Mouse (Mus musculus): ENCODE results near the gene Dab2ip.
A peak's percentile ranks its signal among the peaks of the same experiment; 100 is the strongest.

Gene Dab2ip

GRCm38 (mm10) chr2:35622261-35623103 lies 64.4 kb downstream of the Dab2ip start:
- DNase-seq (ENCODE audit: low read depth, low spot score): no peak

- DNase-seq (ENCODE audit: low read depth, low spot score): no peak
Observed at GRCm38 (mm10) chr2:35623104-35623377, 65.0 kb downstream of the Dab2ip start.

- DNase-seq (ENCODE audit: low read depth, low spot score): no peak
Observed at GRCm38 (mm10) chr2:35623431-35624148, 65.5 kb downstream of the Dab2ip start.

- no peak for DNase-seq (ENCODE audit: low read depth, low spot score)
Observed at GRCm38 (mm10) chr2:35624380-35625006, 66.4 kb downstream of the Dab2ip start.

- no peak for DNase-seq (ENCODE audit: low read depth, low spot score)
Observed at GRCm38 (mm10) chr2:35625007-35625380, 66.9 kb downstream of the Dab2ip start.

- no peak for DNase-seq (ENCODE audit: low read depth, low spot score)
Observed at GRCm38 (mm10) chr2:35625526-35625925, 67.5 kb downstream of the Dab2ip start.

- DNase-seq (ENCODE audit: low read depth, low spot score): no peak
Observed at GRCm38 (mm10) chr2:35626181-35626727, 68.2 kb downstream of the Dab2ip start.

GRCm38 (mm10) chr2:35627298-35627898 lies 69.3 kb downstream of the Dab2ip start:
- DNase-seq (ENCODE audit: low read depth, low spot score): no peak

- no peak for DNase-seq (ENCODE audit: low read depth, low spot score)
Observed at GRCm38 (mm10) chr2:35628052-35628451, 70.0 kb downstream of the Dab2ip start.

GRCm38 (mm10) chr2:35628656-35629055 lies 70.6 kb downstream of the Dab2ip start:
- DNase-seq (ENCODE audit: low read depth, low spot score): no peak

- no peak for DNase-seq (ENCODE audit: low read depth, low spot score)
Observed at GRCm38 (mm10) chr2:35629126-35629525, 71.1 kb downstream of the Dab2ip start.

- no peak for DNase-seq (ENCODE audit: low read depth, low spot score)
Observed at GRCm38 (mm10) chr2:35633392-35633791, 75.3 kb downstream of the Dab2ip start.

- no peak for DNase-seq (ENCODE audit: low read depth, low spot score)
Observed at GRCm38 (mm10) chr2:35634963-35635362, 76.9 kb downstream of the Dab2ip start.

- no peak for DNase-seq (ENCODE audit: low read depth, low spot score)
Observed at GRCm38 (mm10) chr2:35635541-35635940, 77.5 kb downstream of the Dab2ip start.

GRCm38 (mm10) chr2:35637880-35638535 lies 79.9 kb downstream of the Dab2ip start:
- DNase-seq (ENCODE audit: low read depth, low spot score): no peak

- no peak for DNase-seq (ENCODE audit: low read depth, low spot score)
Observed at GRCm38 (mm10) chr2:35639799-35640198, 81.7 kb downstream of the Dab2ip start.

GRCm38 (mm10) chr2:35640576-35640975 lies 82.5 kb downstream of the Dab2ip start:
- DNase-seq (ENCODE audit: low read depth, low spot score): no peak

- no peak for DNase-seq (ENCODE audit: low read depth, low spot score)
Observed at GRCm38 (mm10) chr2:35642224-35642623, 84.2 kb downstream of the Dab2ip start.

GRCm38 (mm10) chr2:35646553-35646952 lies 88.5 kb downstream of the Dab2ip start:
- DNase-seq (ENCODE audit: low read depth, low spot score): no peak

- peak; percentile 32 for DNase-seq (ENCODE audit: low read depth, low spot score)
Observed at GRCm38 (mm10) chr2:35649708-35650107, 91.6 kb downstream of the Dab2ip start.

- no peak for DNase-seq (ENCODE audit: low read depth, low spot score)
Observed at GRCm38 (mm10) chr2:35651297-35651731, 93.2 kb downstream of the Dab2ip start.

All from retina, adult 2 months (tissue).